Mouse (Mus musculus) olfactory bulb, adult 2 months (tissue): ENCODE data around the gene Ttc33.

Source experiments
- CTCF ChIP-seq: fragments of 200-500 bp; IDR thresholded peaks from 2 replicates; pipeline ENCODE4 v1.5.1; 2012; ENCODE audit warnings: low read depth, mild to moderate bottlenecking, low read length, moderate library complexity; ENCODE audit not compliant: insufficient read depth
- POLR2A ChIP-seq: fragments of 200-500 bp; IDR thresholded peaks from 2 replicates; pipeline ENCODE4 v1.6.1; 2012; ENCODE audit warnings: mild to moderate bottlenecking, low read depth, low read length, moderate library complexity; ENCODE audit not compliant: insufficient read depth

GRCm38 (mm10) chr15:5155093-5155492 lies 30.2 kb upstream of the Ttc33 start:
- TF ChIP-seq CTCF, result no peak
- TF ChIP-seq POLR2A, result no peak
